Mouse (Mus musculus) midbrain, embryonic 14.5 days (tissue): ENCODE results near the gene Gtpbp1. TPM values are rescaled to one million over a fixed set of nuclear protein-coding genes. Genes with fewer than 3 reads are reported as not detected.
A peak's percentile ranks its signal among the peaks of the same experiment; 100 is the strongest.

Experiments used
- ATAC-seq: fragments of 200-750 bp; cut with Nextera tagmentation; 2 replicates; pipeline ENCODE4 v1.8.0; 2017; ENCODE audit warnings: moderate number of reproducible peaks, moderate library complexity; ENCODE audit not compliant: low FRiP score, low TSS enrichment
- DNase-seq: peaks from one replicate; pipeline ENCODE4 v3.0.0-alpha.2; 2015
- H3K27ac ChIP-seq: fragments of 300-500 bp; sonication (generic); replicated peaks from 2 replicates; pipeline ENCODE4 v1.5.1; 2014; ENCODE audit warnings: mild to moderate bottlenecking, low read depth, low read length, moderate library complexity
- H3K27me3 ChIP-seq: fragments of 300-500 bp; sonication (generic); 2 replicates; pipeline ENCODE4 v1.6.1; 2014; ENCODE audit warnings: low read length, control low read depth, mixed read lengths; ENCODE audit not compliant: control insufficient read depth, insufficient read depth
- H3K36me3 ChIP-seq: fragments of 300-500 bp; sonication (generic); 2 replicates; pipeline ENCODE4 v1.6.1; 2014; ENCODE audit warnings: low read length, control low read depth; ENCODE audit not compliant: control insufficient read depth, insufficient read depth
- H3K4me1 ChIP-seq: fragments of 300-500 bp; sonication (generic); 2 replicates; pipeline ENCODE4 v1.6.1; 2014; ENCODE audit warnings: mild to moderate bottlenecking, antibody characterized with exemption, low read length, control low read depth; ENCODE audit not compliant: control insufficient read depth, insufficient read depth
- H3K4me2 ChIP-seq: fragments of 300-500 bp; sonication (generic); 2 replicates; pipeline ENCODE4 v1.6.1; 2014; ENCODE audit warnings: mild to moderate bottlenecking, low read length, moderate library complexity
- H3K4me3 ChIP-seq: fragments of 300-500 bp; sonication (generic); replicated peaks from 2 replicates; pipeline ENCODE4 v1.5.1; 2014; ENCODE audit warnings: low read depth, low read length
- H3K9ac ChIP-seq: fragments of 300-500 bp; sonication (generic); replicated peaks from 2 replicates; pipeline ENCODE4 v1.6.1; 2014; ENCODE audit warnings: mild to moderate bottlenecking, low read length, moderate library complexity
- H3K9me3 ChIP-seq: fragments of 300-500 bp; sonication (generic); 2 replicates; pipeline ENCODE4 v1.6.1; 2016; ENCODE audit warnings: low read length, control low read depth, mixed read lengths; ENCODE audit not compliant: control insufficient read depth
- WGBS: fragments of 180-500 bp; shearing (Covaris S2); extraction: QIAGEN DNeasy Blood & Tissue Kit; methylation state at CpG from one replicate; pipeline ENCODE4 v1.1.7; 2014; 5-methylcytosine and 5-hydroxymethylcytosine counted together
- polyA plus RNA-seq: library from polyadenylated mRNA; unstranded; fragments of >200 nt; fragmentation: Nextera tagmentation; extraction: Ambion mirVana; gene quantifications from 2 replicates; pipeline ENCODE4 v1.2.1, GENCODE M21; 2014

Gtpbp1 gene
- polyA plus RNA-seq, 1 experiment from 2014 or later: 49.5 TPM

- Histone ChIP-seq H3K4me1 (no peaks in the 10 kb centered on the region), H3K9me3 (no peaks in the 10 kb centered on the region), H3K27me3 (no peaks in the 10 kb centered on the region), H3K9ac (no peak overlapping the region), H3K27ac (no peak overlapping the region), H3K36me3 (no peaks in the 10 kb centered on the region), H3K4me3 (no peak overlapping the region), H3K4me2 (no peak overlapping the region)
- ATAC-seq (no peak), DNase-seq (no peak)
- WGBS: 90% methylated on average over 8 of the region's 8 CpGs
Observed at GRCm38 (mm10) chr15:79750266-79750665, 59.6 kb downstream of the Gtpbp1 start.

- Histone ChIP-seq H3K4me2 (no peak overlapping the region), H3K36me3 (no peaks in the 10 kb centered on the region; the same call in 1 of the 2 replicates), H3K4me3 (no peak overlapping the region), H3K4me1 (peaks cover 6% of the 10 kb centered on the region; the same call in 1 of the 2 replicates), H3K9ac (no peak overlapping the region), H3K27me3 (no peaks in the 10 kb centered on the region), H3K27ac (no peak overlapping the region), H3K9me3 (no peaks in the 10 kb centered on the region)
- ATAC-seq: no peak
- WGBS: 85% methylated on average over 17 of the region's 17 CpGs
- no peak for DNase-seq
Observed at GRCm38 (mm10) chr15:79751772-79752171, 61.1 kb downstream of the Gtpbp1 start.

- Histone ChIP-seq H3K4me3 (no peak overlapping the region), H3K27ac (no peak overlapping the region), H3K36me3 (no peaks in the 10 kb centered on the region; the same call in 1 of the 2 replicates), H3K27me3 (no peaks in the 10 kb centered on the region), H3K9ac (no peak overlapping the region), H3K9me3 (no peaks in the 10 kb centered on the region), H3K4me1 (peaks cover 6% of the 10 kb centered on the region; the same call in 1 of the 2 replicates), H3K4me2 (no peak overlapping the region)
- ATAC-seq (peak; percentile 58; the same call in 1 of the 2 replicates), DNase-seq (peak; percentile 84)
- 25% methylated on average over 11 of the region's 11 CpGs for WGBS
Observed at GRCm38 (mm10) chr15:79752742-79753419, 62.2 kb downstream of the Gtpbp1 start.

- ATAC-seq: no peak
Observed at GRCm38 (mm10) chr15:79753420-79753752, 62.7 kb downstream of the Gtpbp1 start.

GRCm38 (mm10) chr15:79753873-79754272 is 63.2 kb downstream of the Gtpbp1 start:
- Histone ChIP-seq H3K27me3 (no peaks in the 10 kb centered on the region), H3K4me2 (no peak overlapping the region), H3K36me3 (no peaks in the 10 kb centered on the region; the same call in 1 of the 2 replicates), H3K4me3 (no peak overlapping the region), H3K4me1 (peaks cover 6% of the 10 kb centered on the region; the same call in 1 of the 2 replicates), H3K9me3 (no peaks in the 10 kb centered on the region), H3K9ac (peak overlapping the region; percentile 16; the same call in 1 of the 2 replicates), H3K27ac (no peak overlapping the region)
- no peak for DNase-seq
- 58% methylated on average over 4 of the region's 4 CpGs for WGBS
- ATAC-seq: no peak

More at GRCm38 (mm10) chr15:79753420-79753752, 62.7 kb downstream of the Gtpbp1 start:
- Histone ChIP-seq H3K4me3 (no peak overlapping the region), H3K9ac (0 out of 2 replicates have a peak overlapping the region, but pooled peaks have one; percentile 16), H3K27me3 (no peaks in the 10 kb centered on the region), H3K27ac (no peak overlapping the region), H3K4me1 (peaks cover 6% of the 10 kb centered on the region; the same call in 1 of the 2 replicates), H3K9me3 (no peaks in the 10 kb centered on the region), H3K36me3 (no peaks in the 10 kb centered on the region; the same call in 1 of the 2 replicates), H3K4me2 (no peak overlapping the region)
- 92% methylated on average over 3 of the region's 3 CpGs for WGBS
- no peak for DNase-seq

- Histone ChIP-seq H3K27ac (no peak overlapping the region), H3K4me1 (peaks cover 6% of the 10 kb centered on the region; the same call in 1 of the 2 replicates), H3K36me3 (no peaks in the 10 kb centered on the region; the same call in 1 of the 2 replicates), H3K4me3 (no peak overlapping the region), H3K9me3 (no peaks in the 10 kb centered on the region), H3K27me3 (no peaks in the 10 kb centered on the region), H3K9ac (no peak overlapping the region), H3K4me2 (no peak overlapping the region)
- no peak for DNase-seq
- no peak for ATAC-seq
- WGBS: 88% methylated on average over 4 of the region's 4 CpGs
Observed at GRCm38 (mm10) chr15:79755176-79755575, 64.5 kb downstream of the Gtpbp1 start.

GRCm38 (mm10) chr15:79755977-79756625 is 65.5 kb downstream of the Gtpbp1 start:
- H3K9me3 ChIP-seq: no peaks in the 10 kb centered on the region

GRCm38 (mm10) chr15:79757118-79757517 is 66.5 kb downstream of the Gtpbp1 start:
- peaks cover 6% of the 10 kb centered on the region; the same call in 1 of the 2 replicates for H3K4me1 ChIP-seq
- no peak overlapping the region for H3K4me2 ChIP-seq
- H3K9me3 ChIP-seq: no peaks in the 10 kb centered on the region
- no peak for DNase-seq
- no peaks in the 10 kb centered on the region for H3K27me3 ChIP-seq
- H3K4me3 ChIP-seq: no peak overlapping the region
- peaks cover 11% of the 10 kb centered on the region for H3K36me3 ChIP-seq
- 96% methylated on average over 3 of the region's 3 CpGs for WGBS
- H3K9ac ChIP-seq: no peak overlapping the region
- no peak for ATAC-seq
- no peak overlapping the region for H3K27ac ChIP-seq

More at GRCm38 (mm10) chr15:79755977-79756625, 65.5 kb downstream of the Gtpbp1 start:
- Histone ChIP-seq H3K36me3 (peaks cover 1% of the 10 kb centered on the region; the same call in 1 of the 2 replicates), H3K9ac (no peak overlapping the region), H3K27ac (peak overlapping the region; percentile 37; the same call in 1 of the 2 replicates), H3K4me2 (no peak overlapping the region), H3K27me3 (no peaks in the 10 kb centered on the region), H3K4me3 (no peak overlapping the region), H3K4me1 (peaks cover 6% of the 10 kb centered on the region; the same call in 1 of the 2 replicates)
- 61% methylated on average over 8 of the region's 8 CpGs for WGBS
- ATAC-seq (no peak), DNase-seq (no peak)
